Mouse (Mus musculus) retina, embryonic 14.5 days (tissue): Measurements from ENCODE around the gene Nagpa.
"Not testable (repeated sequence)": the region's sequence is repeated elsewhere in the genome, so short reads cannot be mapped to it uniquely, and the experiment has no call there.

ENCODE experiments used
- DNase-seq: peaks from one replicate; pipeline ENCODE4 v3.0.0-alpha.2; 2015; ENCODE audit warnings: low spot score

The Nagpa gene

GRCm38 (mm10) chr16:5203668-5204433, at the start of gene Nagpa:
Gene Nagpa, minus strand, starts transcription at chr16:5204012.
- peak; percentile 91 for DNase-seq

GRCm38 (mm10) chr16:5252260-5252659, 48.4 kb upstream of the Nagpa start:
- no peak for DNase-seq

- DNase-seq: no peak
Observed at GRCm38 (mm10) chr16:5250891-5251290, 47.1 kb upstream of the Nagpa start.

GRCm38 (mm10) chr16:5244411-5244810, 40.6 kb upstream of the Nagpa start:
- DNase-seq: peak; percentile 69

GRCm38 (mm10) chr16:5242882-5243281, 39.1 kb upstream of the Nagpa start:
- no peak for DNase-seq

GRCm38 (mm10) chr16:5242355-5242754, 38.5 kb upstream of the Nagpa start:
- no peak for DNase-seq

GRCm38 (mm10) chr16:5233418-5234313, 29.9 kb upstream of the Nagpa start, which contains the start of gene Alg1:
Gene Alg1, plus strand, starts transcription at chr16:5233621.
- DNase-seq: peak; percentile 95

- no peak for DNase-seq
Observed at GRCm38 (mm10) chr16:5232982-5233381, 29.2 kb upstream of the Nagpa start.

GRCm38 (mm10) chr16:5228103-5228502, 24.3 kb upstream of the Nagpa start:
- DNase-seq: not testable (repeated sequence)

GRCm38 (mm10) chr16:5227501-5227900, 23.7 kb upstream of the Nagpa start:
- not testable (repeated sequence) for DNase-seq

- not testable (repeated sequence) for DNase-seq
Observed at GRCm38 (mm10) chr16:5226534-5226933, 22.7 kb upstream of the Nagpa start.

- DNase-seq: no peak
Observed at GRCm38 (mm10) chr16:5222140-5222539, 18.3 kb upstream of the Nagpa start, which contains the start of gene AU021092. Gene AU021092, minus strand, starts transcription at chr16:5222299.

GRCm38 (mm10) chr16:5221403-5221802, 17.6 kb upstream of the Nagpa start:
- no peak for DNase-seq

- DNase-seq: no peak
Observed at GRCm38 (mm10) chr16:5217341-5218133, 13.7 kb upstream of the Nagpa start.

- DNase-seq: no peak
Observed at GRCm38 (mm10) chr16:5216686-5217085, 12.9 kb upstream of the Nagpa start.

- DNase-seq: no peak
Observed at GRCm38 (mm10) chr16:5214126-5214525, 10.3 kb upstream of the Nagpa start.

- DNase-seq: no peak
Observed at GRCm38 (mm10) chr16:5212150-5212549, 8.3 kb upstream of the Nagpa start.

- no peak for DNase-seq
Observed at GRCm38 (mm10) chr16:5210365-5210764, 6.6 kb upstream of the Nagpa start.

GRCm38 (mm10) chr16:5206051-5206450, 2.2 kb upstream of the Nagpa start:
- no peak for DNase-seq

GRCm38 (mm10) chr16:5205431-5205970, 1.7 kb upstream of the Nagpa start:
- no peak for DNase-seq

- DNase-seq: peak; percentile 13
Observed at GRCm38 (mm10) chr16:5203200-5203599, 612 bp downstream of the Nagpa start.

- DNase-seq: peak; percentile 76
Observed at GRCm38 (mm10) chr16:5202681-5203080, 1.1 kb downstream of the Nagpa start.
